Mouse (Mus musculus) lung, adult 2 months (tissue): ENCODE results near the gene Mpped2.

ENCODE experiments used
- CTCF ChIP-seq: fragments of 200-500 bp; IDR thresholded peaks from 2 replicates; pipeline ENCODE4 v1.5.1; 2011; ENCODE audit warnings: mild to moderate bottlenecking, low read length, control low read depth; ENCODE audit not compliant: insufficient read depth
- POLR2A ChIP-seq: fragments of 200-500 bp; IDR thresholded peaks from 2 replicates; pipeline ENCODE4 v1.6.1; 2011; ENCODE audit warnings: low read depth, mild to moderate bottlenecking, control low read depth, low read length, borderline replicate concordance; ENCODE audit errors: extremely low read depth

GRCm38 (mm10) chr2:106683832-106684231, 9.2 kb upstream of the Mpped2 start:
- TF ChIP-seq CTCF: no peak
- no peak for TF ChIP-seq POLR2A
